Mouse (Mus musculus) lung, postnatal 0 days (tissue): Measurements from ENCODE around the gene Gucd1. TPM values are rescaled to one million over a fixed set of nuclear protein-coding genes. Genes with fewer than 3 reads are reported as not detected.

Experiments used
- ATAC-seq: fragments of 200-750 bp; cut with Nextera tagmentation; 2 replicates; pipeline ENCODE4 v1.8.0; 2017; ENCODE audit warnings: moderate library complexity
- DNase-seq: peaks from one replicate; pipeline ENCODE4 v3.0.0-alpha.2; 2016; ENCODE audit warnings: low spot score
- H3K27ac ChIP-seq: fragments of 300-500 bp; sonication (generic); 2 replicates; pipeline ENCODE4 v1.5.1; 2014; ENCODE audit warnings: antibody characterized with exemption, mild to moderate bottlenecking, low read length, mixed read lengths
- H3K27me3 ChIP-seq: fragments of 300-500 bp; sonication (generic); replicated peaks from 2 replicates; pipeline ENCODE4 v1.6.1; 2014; ENCODE audit warnings: low read length, mixed read lengths; ENCODE audit not compliant: insufficient read depth
- H3K36me3 ChIP-seq: fragments of 300-500 bp; sonication (generic); 2 replicates; pipeline ENCODE4 v1.6.1; 2014; ENCODE audit warnings: low read length, mixed read lengths; ENCODE audit not compliant: insufficient read depth
- H3K4me1 ChIP-seq: fragments of 300-500 bp; sonication (generic); 2 replicates; pipeline ENCODE4 v1.6.1; 2014; ENCODE audit warnings: antibody characterized with exemption, low read depth, low read length, mixed read lengths; ENCODE audit not compliant: insufficient read depth
- H3K4me2 ChIP-seq: fragments of 300-500 bp; sonication (generic); replicated peaks from 2 replicates; pipeline ENCODE4 v1.6.1; 2014; ENCODE audit warnings: low read depth, mild to moderate bottlenecking, low read length, moderate library complexity, mixed read lengths
- H3K4me3 ChIP-seq: fragments of 300-500 bp; sonication (generic); 2 replicates; pipeline ENCODE4 v1.5.1; 2014; ENCODE audit warnings: low read depth, low read length
- H3K9ac ChIP-seq: fragments of 300-500 bp; sonication (generic); replicated peaks from 2 replicates; pipeline ENCODE4 v1.6.1; 2014; ENCODE audit warnings: low read depth, mild to moderate bottlenecking
- H3K9me3 ChIP-seq: fragments of 300-500 bp; sonication (generic); 2 replicates; pipeline ENCODE4 v1.6.1; 2016; ENCODE audit warnings: low read length, mixed read lengths
- CTCF ChIP-seq: IDR thresholded peaks from 2 replicates; pipeline ENCODE4 v1.5.1; 2016; ENCODE audit warnings: antibody characterized with exemption, mild to moderate bottlenecking
- EP300 ChIP-seq: IDR thresholded peaks from 2 replicates; pipeline ENCODE4 v1.6.1; 2016; ENCODE audit warnings: antibody characterized with exemption, mild to moderate bottlenecking, control low read depth
- WGBS: fragments of 180-500 bp; shearing (Covaris S2); extraction: QIAGEN DNeasy Blood & Tissue Kit; methylation state at CpG from one replicate; pipeline ENCODE4 v1.1.7; 2014; 5-methylcytosine and 5-hydroxymethylcytosine counted together
- polyA plus RNA-seq: library from polyadenylated mRNA; unstranded; fragments of >200 nt; fragmentation: Nextera tagmentation; extraction: Ambion mirVana; gene quantifications from 2 replicates; pipeline ENCODE4 v1.2.1, GENCODE M21; 2015

Gucd1 gene
- polyA plus RNA-seq, 1 experiment from 2014 or later, result 20.3 TPM

GRCm38 (mm10) chr10:75441800-75442199, 76.0 kb downstream of the Gucd1 start:
- TF ChIP-seq EP300, result no peak
- no peak for TF ChIP-seq CTCF
- WGBS, result 56% methylated on average over 4 of the region's 4 CpGs
- H3K9me3 ChIP-seq, result no peaks in the 10 kb centered on the region
- H3K4me1 ChIP-seq, result peaks cover 17% of the 10 kb centered on the region; the same call in 1 of the 2 replicates
- no peak overlapping the region for H3K4me2 ChIP-seq
- no peak overlapping the region for H3K4me3 ChIP-seq
- no peaks in the 10 kb centered on the region for H3K36me3 ChIP-seq
- H3K9ac ChIP-seq, result no peak overlapping the region
- no peak for DNase-seq
- H3K27me3 ChIP-seq, result no peaks in the 10 kb centered on the region
- no peak overlapping the region for H3K27ac ChIP-seq
- ATAC-seq, result no peak

GRCm38 (mm10) chr10:75440756-75441155, 77.0 kb downstream of the Gucd1 start:
- H3K36me3 ChIP-seq, result no peaks in the 10 kb centered on the region
- 90% methylated on average over 3 of the region's 3 CpGs for WGBS
- TF ChIP-seq CTCF (no peak), EP300 (no peak)
- no peak for DNase-seq
- H3K27ac ChIP-seq, result no peak overlapping the region
- no peaks in the 10 kb centered on the region for H3K9me3 ChIP-seq
- H3K9ac ChIP-seq, result no peak overlapping the region
- no peak overlapping the region for H3K4me3 ChIP-seq
- H3K27me3 ChIP-seq, result no peaks in the 10 kb centered on the region
- H3K4me1 ChIP-seq, result peaks cover 14% of the 10 kb centered on the region; the same call in 1 of the 2 replicates
- no peak overlapping the region for H3K4me2 ChIP-seq
- ATAC-seq, result no peak

GRCm38 (mm10) chr10:75439211-75439811, 78.5 kb downstream of the Gucd1 start:
- WGBS, result 39% methylated on average over 7 of the region's 7 CpGs
- H3K36me3 ChIP-seq, result no peaks in the 10 kb centered on the region
- H3K4me3 ChIP-seq, result no peak overlapping the region
- no peak overlapping the region for H3K4me2 ChIP-seq
- H3K9ac ChIP-seq, result no peak overlapping the region
- no peak overlapping the region for H3K27ac ChIP-seq
- ATAC-seq (peak; percentile 41), DNase-seq (peak; percentile 61)
- no peaks in the 10 kb centered on the region for H3K9me3 ChIP-seq
- peaks cover 5% of the 10 kb centered on the region; the same call in 1 of the 2 replicates for H3K4me1 ChIP-seq
- no peaks in the 10 kb centered on the region for H3K27me3 ChIP-seq
- TF ChIP-seq CTCF (peak; percentile 88), EP300 (no peak)

GRCm38 (mm10) chr10:75438132-75438810, 79.5 kb downstream of the Gucd1 start:
- peak; percentile 63 for ATAC-seq
- WGBS, result 58% methylated on average over 13 of the region's 13 CpGs

GRCm38 (mm10) chr10:75437284-75437683, 80.5 kb downstream of the Gucd1 start:
- no peak overlapping the region for H3K4me3 ChIP-seq
- H3K27me3 ChIP-seq, result no peaks in the 10 kb centered on the region
- TF ChIP-seq EP300 (no peak), CTCF (no peak)
- peaks cover 4% of the 10 kb centered on the region; the same call in 1 of the 2 replicates for H3K4me1 ChIP-seq
- no peak overlapping the region for H3K27ac ChIP-seq
- ATAC-seq (no peak), DNase-seq (no peak)
- H3K9ac ChIP-seq, result no peak overlapping the region
- WGBS, result 95% methylated on average over 1 of the region's 1 CpGs
- no peaks in the 10 kb centered on the region for H3K9me3 ChIP-seq
- no peak overlapping the region for H3K4me2 ChIP-seq
- no peaks in the 10 kb centered on the region for H3K36me3 ChIP-seq

More at GRCm38 (mm10) chr10:75438132-75438810, 79.5 kb downstream of the Gucd1 start:
- Histone ChIP-seq H3K4me2 (no peak overlapping the region), H3K27ac (no peak overlapping the region), H3K36me3 (no peaks in the 10 kb centered on the region), H3K9me3 (no peaks in the 10 kb centered on the region), H3K9ac (no peak overlapping the region), H3K4me3 (no peak overlapping the region), H3K4me1 (peaks cover 4% of the 10 kb centered on the region; the same call in 1 of the 2 replicates), H3K27me3 (no peaks in the 10 kb centered on the region)
- peak; percentile 48 for DNase-seq
- TF ChIP-seq CTCF (no peak; the same call in 1 of the 2 replicates), EP300 (no peak)

- TF ChIP-seq EP300 (no peak), CTCF (peak; percentile 95)
- Histone ChIP-seq H3K9me3 (no peaks in the 10 kb centered on the region), H3K4me3 (no peak overlapping the region), H3K4me1 (peaks cover 4% of the 10 kb centered on the region; the same call in 1 of the 2 replicates), H3K36me3 (no peaks in the 10 kb centered on the region), H3K27ac (no peak overlapping the region), H3K27me3 (no peaks in the 10 kb centered on the region), H3K9ac (no peak overlapping the region), H3K4me2 (no peak overlapping the region)
- peak; percentile 42 for ATAC-seq
- 2% methylated on average over 3 of the region's 3 CpGs for WGBS
- peak; percentile 87 for DNase-seq
Measured at GRCm38 (mm10) chr10:75436604-75437217, 81.1 kb downstream of the Gucd1 start.
